Comparison of ENCODE assay signal across 15 mouse cellular contexts in genomic region chr5:67753057-67753456, GRCm38 (mm10).
DNase-seq lines count a peak whose midpoint lies in the region; ATAC-seq and TF ChIP-seq lines count a peak whose summit lies in the region.
"Had no signal": no experiment of that assay in that cellular context is flagged by ENCODE, and none has a peak within 500 bp of the region (broad histone marks: within the 10 kb centered on the region; RNA-seq: fewer than 3 reads in every experiment).

No protein-coding gene starts in this region.

- 10% methylated on average over 2 of the region's 2 CpGs for WGBS in forebrain, embryonic 14.5 days
- 22% methylated on average over 2 of the region's 2 CpGs for WGBS in hindbrain, postnatal 0 days
- 22% methylated on average over 2 of the region's 2 CpGs for WGBS in neural tube, embryonic 14.5 days

- H3K27me3 ChIP-seq in forebrain, embryonic 14.5 days (replicated peaks; ENCODE audit: control insufficient read depth, insufficient read depth, low read length): no peaks in the 10 kb centered on the region
- H3K27me3 ChIP-seq in hindbrain, postnatal 0 days (ENCODE audit: insufficient read depth, low read length): no peaks in the 10 kb centered on the region
- no peaks in the 10 kb centered on the region for H3K27me3 ChIP-seq in neural tube, embryonic 14.5 days (ENCODE audit: control insufficient read depth, insufficient read depth, low read length)
- H3K27me3 ChIP-seq: kidney, embryonic 15.5 days; lung, embryonic 15.5 days had no signal

- no peaks in the 10 kb centered on the region for H3K9me3 ChIP-seq in forebrain, embryonic 14.5 days (replicated peaks; ENCODE audit: control insufficient read depth, low read length)
- H3K9me3 ChIP-seq in hindbrain, postnatal 0 days (ENCODE audit: low read length): no peaks in the 10 kb centered on the region
- no peaks in the 10 kb centered on the region for H3K9me3 ChIP-seq in neural tube, embryonic 14.5 days (ENCODE audit: control insufficient read depth, low read length)
- H3K9me3 ChIP-seq: kidney, embryonic 15.5 days; lung, embryonic 15.5 days had no signal

- peak; percentile 84 for ATAC-seq in forebrain, embryonic 14.5 days
- peak; percentile 68 for ATAC-seq in hindbrain, postnatal 0 days
- peak; percentile 57 for ATAC-seq in neural tube, embryonic 14.5 days (ENCODE audit: low read depth)

- H3K4me3 ChIP-seq in forebrain, embryonic 14.5 days (ENCODE audit: low read depth, low read length): no peak overlapping the region
- H3K4me3 ChIP-seq in hindbrain, postnatal 0 days (ENCODE audit: low read length): no peak overlapping the region
- no peak overlapping the region for H3K4me3 ChIP-seq in neural tube, embryonic 14.5 days (ENCODE audit: low read depth, low read length)
- H3K4me3 ChIP-seq: kidney, embryonic 15.5 days; lung, embryonic 15.5 days had no signal

- H3K27ac ChIP-seq in forebrain, embryonic 14.5 days (ENCODE audit: low read depth, low read length): peak overlapping the region; percentile 62; the same call in 1 of the 2 replicates
- peak overlapping the region; percentile 62; the same call in 1 of the 2 replicates for H3K27ac ChIP-seq in hindbrain, postnatal 0 days
- no peak overlapping the region for H3K27ac ChIP-seq in neural tube, embryonic 14.5 days (ENCODE audit: low read depth, low read length)
- H3K27ac ChIP-seq: kidney, embryonic 15.5 days; lung, embryonic 15.5 days had no signal

- peaks cover 11% of the 10 kb centered on the region for H3K36me3 ChIP-seq in forebrain, embryonic 14.5 days (ENCODE audit: control insufficient read depth, insufficient read depth, low read length)
- H3K36me3 ChIP-seq in hindbrain, postnatal 0 days (ENCODE audit: insufficient read depth, low read length): 0 out of 2 replicates have a peak, but pooled peaks cover 9% of the 10 kb centered on the region
- peaks cover 8% of the 10 kb centered on the region; the same call in 1 of the 2 replicates for H3K36me3 ChIP-seq in neural tube, embryonic 14.5 days (ENCODE audit: control insufficient read depth, insufficient read depth, low read length)
- H3K36me3 ChIP-seq: lung, embryonic 15.5 days had no signal

- peak; percentile 11 for DNase-seq in layer of hippocampus, adult 11-12 months (ENCODE audit: low spot score)
- DNase-seq in layer of hippocampus, postnatal 10 days (ENCODE audit: low spot score in 2 of 2): no peak
- peak; percentile 86 for DNase-seq in forebrain, embryonic 14.5 days (ENCODE audit: low spot score)
- peak; percentile 43 for DNase-seq in hindbrain, postnatal 0 days (ENCODE audit: low spot score)
- DNase-seq in MN1 (ENCODE audit: low spot score): no peak
- DNase-seq in urinary bladder, adult 18-20 months (ENCODE audit: low spot score in 2 of 2): no peak
- DNase-seq in yolk sac, embryonic 10.5 days (ENCODE audit: low spot score): no peak
- DNase-seq: adrenal gland, postnatal 10 days; gastrocnemius, postnatal 10 days; liver; thymus, postnatal 36 days had no signal

- TF ChIP-seq CTCF in hindbrain, postnatal 0 days (IDR thresholded peaks at IDR 0.05; ENCODE audit: low read depth): no peak

- no peak overlapping the region for H3K4me2 ChIP-seq in forebrain, embryonic 14.5 days (ENCODE audit: low read length)
- no peak overlapping the region for H3K4me2 ChIP-seq in hindbrain, postnatal 0 days (ENCODE audit: low read depth, low read length)
- no peak overlapping the region for H3K4me2 ChIP-seq in neural tube, embryonic 14.5 days (ENCODE audit: low read depth, low read length)
- H3K4me2 ChIP-seq: heart, embryonic 11.5 days; kidney, embryonic 15.5 days; lung, embryonic 15.5 days had no signal

- H3K4me1 ChIP-seq in forebrain, embryonic 14.5 days (ENCODE audit: control insufficient read depth, insufficient read depth, low read length): peaks cover 8% of the 10 kb centered on the region; the same call in 1 of the 2 replicates
- H3K4me1 ChIP-seq in hindbrain, postnatal 0 days (ENCODE audit: insufficient read depth, low read length): 0 out of 2 replicates have a peak, but pooled peaks cover 5% of the 10 kb centered on the region
- H3K4me1 ChIP-seq in neural tube, embryonic 14.5 days (ENCODE audit: control insufficient read depth, insufficient read depth, low read length): no peaks in the 10 kb centered on the region; the same call in 1 of the 2 replicates
- H3K4me1 ChIP-seq: kidney, embryonic 15.5 days; lung, embryonic 15.5 days had no signal

- H3K9ac ChIP-seq in forebrain, embryonic 14.5 days (ENCODE audit: low read length): no peak overlapping the region
- no peak overlapping the region for H3K9ac ChIP-seq in hindbrain, postnatal 0 days (replicated peaks; ENCODE audit: low read length)
- H3K9ac ChIP-seq in neural tube, embryonic 14.5 days (replicated peaks; ENCODE audit: low read depth, low read length): no peak overlapping the region
- H3K9ac ChIP-seq: kidney, embryonic 15.5 days; lung, embryonic 15.5 days had no signal

Comparison
In these comparisons a context has a peak if more than half of its experiments do, and no peak if none do; other contexts are left out.
1. DNase-seq: peak in layer of hippocampus, adult 11-12 months (single experiment), forebrain, embryonic 14.5 days (single experiment) and hindbrain, postnatal 0 days (single experiment); none in layer of hippocampus, postnatal 10 days (0 of 2), MN1 (single experiment), urinary bladder, adult 18-20 months (0 of 2) and yolk sac, embryonic 10.5 days (single experiment).
2. Peak in every context shown above with its lines, with median percentiles within 50 percentile points of each other: ATAC-seq.